Comparison of ENCODE assay signal across 9 mouse cellular contexts in the genomic region with DNA sequence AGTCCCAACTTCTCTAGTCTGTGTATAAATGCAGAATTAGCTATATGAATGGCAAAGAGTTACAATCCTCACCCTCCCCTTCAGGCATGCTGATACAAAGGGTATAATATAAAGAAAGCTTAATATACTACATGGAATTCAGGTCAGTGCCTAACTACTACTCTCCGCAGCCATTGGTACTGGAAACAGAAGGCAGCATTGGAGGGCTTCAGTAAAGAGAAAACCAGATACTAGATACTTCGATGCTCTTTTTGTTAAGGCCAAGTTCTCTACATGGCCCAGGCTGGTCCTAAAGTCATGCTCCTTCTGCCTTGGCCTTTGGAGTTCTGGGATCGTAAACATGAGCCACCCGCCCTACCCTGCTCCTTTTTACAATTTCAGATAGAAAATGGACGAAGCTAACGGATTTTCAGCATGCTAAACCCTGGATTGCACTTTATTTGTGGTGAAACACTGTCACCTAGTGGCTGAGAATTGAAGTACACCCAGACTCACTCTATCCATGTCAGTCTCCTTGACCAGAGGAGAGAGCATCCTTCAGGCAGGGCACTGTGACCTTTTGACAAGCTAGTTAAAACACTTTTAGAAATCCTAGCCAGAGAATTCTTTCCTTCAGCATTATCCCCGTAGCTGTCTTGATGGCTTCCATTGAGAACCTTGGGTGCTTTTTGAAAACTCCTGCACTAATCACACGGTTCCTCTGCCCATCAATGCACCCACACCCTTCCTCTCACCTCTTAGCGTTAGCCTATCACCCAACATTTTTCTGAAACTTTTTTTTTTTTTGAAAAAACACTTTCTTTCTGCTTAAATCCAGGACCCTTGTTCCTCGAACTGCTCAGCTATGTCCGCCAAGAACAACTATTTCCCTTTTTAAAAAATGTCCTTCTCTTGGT. TPM values are rescaled to one million over a fixed set of nuclear protein-coding genes. Genes with fewer than 3 reads are reported as not detected.
DNase-seq lines count a peak whose midpoint lies in the region; ATAC-seq and TF ChIP-seq lines count a peak whose summit lies in the region.
"Had no signal": no experiment of that assay in that cellular context is flagged by ENCODE, and none has a peak within 500 bp of the region (broad histone marks: within the 10 kb centered on the region; RNA-seq: fewer than 3 reads in every experiment).

No protein-coding gene starts in this region.

- WGBS in embryonic facial prominence, embryonic 13.5 days, result 48% methylated on average over 11 of the region's 11 CpGs
- WGBS in heart, embryonic 11.5 days (ENCODE audit: insufficient replicate concordance), result 45% methylated on average over 11 of the region's 11 CpGs
- 47% methylated on average over 11 of the region's 11 CpGs for WGBS in kidney, embryonic 14.5 days
- WGBS in limb, embryonic 13.5 days, result 49% methylated on average over 11 of the region's 11 CpGs
- WGBS in midbrain, postnatal 0 days, result 43% methylated on average over 11 of the region's 11 CpGs

- no peaks in the 10 kb centered on the region for H3K9me3 ChIP-seq in embryonic facial prominence, embryonic 13.5 days
- H3K9me3 ChIP-seq in heart, embryonic 11.5 days (replicated peaks; ENCODE audit: control insufficient read depth, low read length), result no peaks in the 10 kb centered on the region
- H3K9me3 ChIP-seq in kidney, embryonic 14.5 days (ENCODE audit: control insufficient read depth, low read length), result no peaks in the 10 kb centered on the region
- no peaks in the 10 kb centered on the region for H3K9me3 ChIP-seq in limb, embryonic 13.5 days
- H3K9me3 ChIP-seq in midbrain, postnatal 0 days (ENCODE audit: low read length), result no peaks in the 10 kb centered on the region

- TF ChIP-seq CTCF in C2C12 (IDR thresholded peaks at IDR 0.05; ENCODE audit: control insufficient read depth, insufficient read depth, insufficient read length), result peak; percentile 69
- peak; percentile 99 for TF ChIP-seq CTCF in midbrain, postnatal 0 days (IDR thresholded peaks at IDR 0.05)

- H3K79me2 ChIP-seq in C2C12 (ENCODE audit: control insufficient read depth, insufficient read depth), result no peaks in the 10 kb centered on the region

- H3K27ac ChIP-seq in embryonic facial prominence, embryonic 13.5 days, result no peak overlapping the region
- H3K27ac ChIP-seq in heart, embryonic 11.5 days (ENCODE audit: low read depth, low read length), result no peak overlapping the region
- no peak overlapping the region for H3K27ac ChIP-seq in kidney, embryonic 14.5 days (ENCODE audit: low read depth, low read length)
- H3K27ac ChIP-seq in limb, embryonic 13.5 days, result no peak overlapping the region
- no peak overlapping the region for H3K27ac ChIP-seq in midbrain, postnatal 0 days (ENCODE audit: low read depth, low read length)

- peak overlapping the region; percentile 41 for H3K4me2 ChIP-seq in embryonic facial prominence, embryonic 13.5 days
- no peak overlapping the region for H3K4me2 ChIP-seq in heart, embryonic 11.5 days
- H3K4me2 ChIP-seq in kidney, embryonic 14.5 days (replicated peaks; ENCODE audit: low read depth, low read length), result no peak overlapping the region
- H3K4me2 ChIP-seq in limb, embryonic 13.5 days (replicated peaks), result peak overlapping the region; percentile 38
- H3K4me2 ChIP-seq in midbrain, postnatal 0 days (ENCODE audit: low read depth, low read length, poor library complexity, severe bottlenecking), result 0 out of 2 replicates have a peak overlapping the region, but pooled peaks have one; percentile 2

- H3K4me1 ChIP-seq in embryonic facial prominence, embryonic 13.5 days, result no peaks in the 10 kb centered on the region
- H3K4me1 ChIP-seq in heart, embryonic 11.5 days (ENCODE audit: control insufficient read depth, insufficient read depth, low read length), result no peaks in the 10 kb centered on the region
- H3K4me1 ChIP-seq in kidney, embryonic 14.5 days (ENCODE audit: control insufficient read depth, insufficient read depth, low read length), result no peaks in the 10 kb centered on the region
- H3K4me1 ChIP-seq in limb, embryonic 13.5 days, result 0 out of 2 replicates have a peak, but pooled peaks cover 2% of the 10 kb centered on the region
- no peaks in the 10 kb centered on the region for H3K4me1 ChIP-seq in midbrain, postnatal 0 days (ENCODE audit: insufficient read depth, low read length)

- H3K4me3 ChIP-seq in C2C12 (ENCODE audit: insufficient read depth, poor library complexity, severe bottlenecking), result no peak overlapping the region
- no peak overlapping the region for H3K4me3 ChIP-seq in embryonic facial prominence, embryonic 13.5 days
- no peak overlapping the region for H3K4me3 ChIP-seq in heart, embryonic 11.5 days (ENCODE audit: low read depth, low read length)
- no peak overlapping the region for H3K4me3 ChIP-seq in kidney, embryonic 14.5 days (ENCODE audit: low read length)
- no peak overlapping the region for H3K4me3 ChIP-seq in limb, embryonic 13.5 days
- H3K4me3 ChIP-seq in midbrain, postnatal 0 days (ENCODE audit: low read depth, low read length), result no peak overlapping the region
- H3K4me3 ChIP-seq: erythroblast, embryonic 14.5 days had no signal

- H3K79me3 ChIP-seq in C2C12 (ENCODE audit: low read depth), result no peaks in the 10 kb centered on the region

- no peak for ATAC-seq in embryonic facial prominence, embryonic 13.5 days (ENCODE audit: insufficient number of reproducible peaks, insufficient read depth, low FRiP score, low TSS enrichment, low read depth)
- 0 out of 2 replicates have a peak, but pooled peaks have one; percentile 42 for ATAC-seq in heart, embryonic 11.5 days (replicated peaks; ENCODE audit: insufficient number of reproducible peaks, low FRiP score, low TSS enrichment)
- peak; percentile 84; the same call in 1 of the 2 replicates for ATAC-seq in kidney, embryonic 14.5 days (ENCODE audit: low FRiP score, low TSS enrichment)
- peak; percentile 83 for ATAC-seq in limb, embryonic 13.5 days (ENCODE audit: low FRiP score, low read depth)
- peak; percentile 83 for ATAC-seq in midbrain, postnatal 0 days (ENCODE audit: low FRiP score)

- no peak overlapping the region for H3ac ChIP-seq in C2C12 (ENCODE audit: control insufficient read depth, insufficient read length, low read depth)

- no peaks in the 10 kb centered on the region for H3K36me3 ChIP-seq in C2C12 (ENCODE audit: control insufficient read depth, insufficient read depth)
- H3K36me3 ChIP-seq in embryonic facial prominence, embryonic 13.5 days, result no peaks in the 10 kb centered on the region
- H3K36me3 ChIP-seq in heart, embryonic 11.5 days (ENCODE audit: control insufficient read depth, insufficient read depth, low read length), result no peaks in the 10 kb centered on the region
- no peaks in the 10 kb centered on the region for H3K36me3 ChIP-seq in kidney, embryonic 14.5 days (ENCODE audit: control insufficient read depth, insufficient read depth, low read length)
- no peaks in the 10 kb centered on the region for H3K36me3 ChIP-seq in limb, embryonic 13.5 days
- H3K36me3 ChIP-seq in midbrain, postnatal 0 days (ENCODE audit: insufficient read depth, low read length), result no peaks in the 10 kb centered on the region

- peak; percentile 19 to 45 for DNase-seq in adrenal gland, postnatal 4 days (ENCODE audit: low spot score in 2 of 2)
- DNase-seq in midbrain, postnatal 0 days (ENCODE audit: low spot score), result peak; percentile 82
- DNase-seq in spleen, postnatal 4 days (ENCODE audit: low spot score in 2 of 2), result peak; percentile 56 to 80

- no peaks in the 10 kb centered on the region for H3K27me3 ChIP-seq in C2C12 (ENCODE audit: control insufficient read depth, insufficient read depth, insufficient read length)
- H3K27me3 ChIP-seq in embryonic facial prominence, embryonic 13.5 days, result no peaks in the 10 kb centered on the region
- H3K27me3 ChIP-seq in heart, embryonic 11.5 days (ENCODE audit: control insufficient read depth, insufficient read depth, low read length), result no peaks in the 10 kb centered on the region
- H3K27me3 ChIP-seq in kidney, embryonic 14.5 days (ENCODE audit: control insufficient read depth, insufficient read depth, low read length), result no peaks in the 10 kb centered on the region
- no peaks in the 10 kb centered on the region for H3K27me3 ChIP-seq in limb, embryonic 13.5 days
- no peaks in the 10 kb centered on the region for H3K27me3 ChIP-seq in midbrain, postnatal 0 days (ENCODE audit: insufficient read depth, low read length)

- H3K9ac ChIP-seq in embryonic facial prominence, embryonic 13.5 days, result no peak overlapping the region
- H3K9ac ChIP-seq in heart, embryonic 11.5 days (ENCODE audit: low read depth, low read length), result 0 out of 2 replicates have a peak overlapping the region, but pooled peaks have one; percentile 43
- no peak overlapping the region for H3K9ac ChIP-seq in kidney, embryonic 14.5 days (ENCODE audit: low read depth, low read length)
- no peak overlapping the region for H3K9ac ChIP-seq in limb, embryonic 13.5 days
- no peak overlapping the region for H3K9ac ChIP-seq in midbrain, postnatal 0 days (replicated peaks; ENCODE audit: low read length, poor library complexity, severe bottlenecking)

TF ChIP-seq in C2C12, 6 proteins besides CTCF, POLR2A, EP300 and RAD21 (continues in another document):
- TF ChIP-seq FOSL1 (IDR thresholded peaks at IDR 0.05; ENCODE audit: insufficient read depth, low read length, poor library complexity, severe bottlenecking), result no peak
- no peak for TF ChIP-seq CEBPB (IDR thresholded peaks at IDR 0.05; ENCODE audit: low read depth)
- no peak for TF ChIP-seq MYOD1 (IDR thresholded peaks at IDR 0.05; ENCODE audit: control insufficient read depth, insufficient read length, low read depth)
- no peak for TF ChIP-seq MAX (IDR thresholded peaks at IDR 0.05)

RNA-seq across cellular contexts. Expression of a gene that starts 51.5 kb away (rescaled TPM):
- polyA plus RNA-seq in C2C12 (2012; fragmentation: generic; extraction: Trizol), result 1.7 TPM
- 1 to 10 TPM; 4.4 to 4.5 TPM for total RNA-seq in adrenal gland, postnatal 4 days (2021)
- 1.5 and 2.0 TPM in 2 replicates for polyA plus RNA-seq in embryonic facial prominence, embryonic 13.5 days (2015; fragmentation: Nextera tagmentation; extraction: Ambion mirVana)
- polyA plus RNA-seq in heart, embryonic 11.5 days (2014; fragmentation: Nextera tagmentation; extraction: Ambion mirVana), result 0.39 and 1.1 TPM in 2 replicates
- polyA plus RNA-seq in kidney, embryonic 14.5 days (2014; fragmentation: Nextera tagmentation; extraction: Ambion mirVana), result 0.99 and 1.0 TPM in 2 replicates
- 0.83 and 1.0 TPM in 2 replicates for polyA plus RNA-seq in limb, embryonic 13.5 days (2015; fragmentation: Nextera tagmentation; extraction: Ambion mirVana)
- 0.44 and 1.3 TPM in 2 replicates for total RNA-seq in midbrain, postnatal 0 days (2014; rRNA removed)
- polyA plus RNA-seq in midbrain, postnatal 0 days (2015; fragmentation: Nextera tagmentation; extraction: Ambion mirVana), result 0.39 and 0.82 TPM in 2 replicates
- polyA plus RNA-seq: erythroblast, embryonic 14.5 days had no signal

RNA-seq across cellular contexts. Expression of a gene that starts 51.5 kb away (rescaled TPM):
- 7.5 TPM for polyA plus RNA-seq in C2C12 (2012; fragmentation: generic; extraction: Trizol)
- total RNA-seq in adrenal gland, postnatal 4 days (2021), result 10 to 100 TPM; 34.2 to 37.8 TPM
- polyA plus RNA-seq in embryonic facial prominence, embryonic 13.5 days (2015; fragmentation: Nextera tagmentation; extraction: Ambion mirVana), result 10.3 and 10.8 TPM in 2 replicates
- 8.3 and 8.9 TPM in 2 replicates for polyA plus RNA-seq in heart, embryonic 11.5 days (2014; fragmentation: Nextera tagmentation; extraction: Ambion mirVana)
- 6.7 and 17.6 TPM in 2 replicates for polyA plus RNA-seq in kidney, embryonic 14.5 days (2014; fragmentation: Nextera tagmentation; extraction: Ambion mirVana)
- polyA plus RNA-seq in limb, embryonic 13.5 days (2015; fragmentation: Nextera tagmentation; extraction: Ambion mirVana), result 8.2 and 8.7 TPM in 2 replicates
- 54.0 and 56.0 TPM in 2 replicates for total RNA-seq in midbrain, postnatal 0 days (2014; rRNA removed)
- 21.9 and 24.0 TPM in 2 replicates for polyA plus RNA-seq in midbrain, postnatal 0 days (2015; fragmentation: Nextera tagmentation; extraction: Ambion mirVana)

Comparison
In these comparisons a context has a peak if more than half of its experiments do, and no peak if none do; other contexts are left out.
1. DNase-seq: peak in every context shown above with its lines; median percentile 82 in midbrain, postnatal 0 days; 68 in spleen, postnatal 4 days; 32 in adrenal gland, postnatal 4 days.
2. H3K4me2 ChIP-seq: peak in embryonic facial prominence, embryonic 13.5 days (single experiment), limb, embryonic 13.5 days (single experiment) and midbrain, postnatal 0 days (single experiment); none in heart, embryonic 11.5 days (single experiment) and kidney, embryonic 14.5 days (single experiment).